ENCODE assay signal across 16 mouse cellular contexts in the genomic region with DNA sequence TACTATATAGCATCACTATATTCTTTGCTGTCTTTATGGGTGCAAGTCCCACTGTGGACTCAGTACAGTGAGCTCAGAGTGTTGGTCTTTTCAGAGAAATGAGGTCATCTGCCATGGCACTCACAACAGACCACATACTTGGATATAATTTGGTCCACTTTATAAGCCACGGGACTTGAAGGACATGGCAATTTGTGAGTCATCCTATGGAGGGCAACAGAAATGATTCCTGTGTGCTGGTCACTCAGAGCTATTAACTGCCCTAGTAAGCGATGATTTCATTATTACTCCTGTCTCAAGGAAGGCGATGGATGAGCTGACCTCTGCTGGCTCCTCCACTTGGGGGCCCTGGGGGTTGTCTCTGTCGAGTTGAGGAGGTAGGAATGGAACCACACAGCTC.
"Had no signal": no experiment of that assay in that cellular context is flagged by ENCODE, and none has a peak within 500 bp of the region (broad histone marks: within the 10 kb centered on the region; RNA-seq: fewer than 3 reads in every experiment).

No protein-coding gene starts in this region.

- H3K36me3 ChIP-seq: limb, embryonic 15.5 days; liver, embryonic 12.5 days; midbrain, embryonic 15.5 days; neural tube, embryonic 12.5 days; stomach, embryonic 15.5 days had no signal

- H3K4me3 ChIP-seq: layer of hippocampus, adult 2 months; left cerebral cortex, adult 2 months; limb, embryonic 15.5 days; liver, embryonic 12.5 days; megakaryocyte, embryonic 14.5 days; midbrain, embryonic 15.5 days; neural tube, embryonic 12.5 days; stomach, embryonic 15.5 days had no signal

- DNase-seq: kidney, postnatal 10 days; kidney, postnatal 4 days; lung, embryonic 14.5 days; lung, postnatal 10 days; right cerebral cortex, postnatal 4 days; spleen, adult 18-20 months; thymus, adult 2 months; thymus, postnatal 25 days had no signal

- H3K27me3 ChIP-seq: limb, embryonic 15.5 days; liver, embryonic 12.5 days; midbrain, embryonic 15.5 days; neural tube, embryonic 12.5 days; stomach, embryonic 15.5 days had no signal
